Mouse (Mus musculus) frontal cortex, postnatal 25 days (tissue): ENCODE data around the gene Omp.

Source experiments
- DNase-seq, 2 experiments: peaks; one replicate each; pipeline ENCODE4 v3.0.0; 2022; ENCODE audit warnings: low spot score in 2 of 2

Gene Omp

DNA sequence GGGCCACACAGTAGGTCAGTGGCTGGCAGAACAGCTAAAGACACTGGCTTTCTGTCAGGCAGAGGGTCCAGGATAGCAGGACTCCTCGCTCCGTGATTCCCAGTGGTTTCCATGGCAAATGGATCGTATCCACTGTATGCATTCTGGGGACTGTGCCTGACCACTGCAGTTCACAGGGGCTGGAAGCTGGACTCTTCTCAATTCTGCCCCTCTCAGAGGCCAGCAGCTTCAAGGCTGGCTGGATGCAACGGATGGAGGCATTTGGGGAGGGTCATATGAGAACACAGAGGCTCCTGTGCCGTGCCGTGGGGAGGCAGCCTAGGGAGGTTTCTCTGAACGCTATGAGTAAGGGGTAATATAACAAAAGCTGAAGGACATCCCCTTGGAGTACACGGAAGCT, 3.1 kb downstream of the Omp start:
- no peak for DNase-seq

DNA sequence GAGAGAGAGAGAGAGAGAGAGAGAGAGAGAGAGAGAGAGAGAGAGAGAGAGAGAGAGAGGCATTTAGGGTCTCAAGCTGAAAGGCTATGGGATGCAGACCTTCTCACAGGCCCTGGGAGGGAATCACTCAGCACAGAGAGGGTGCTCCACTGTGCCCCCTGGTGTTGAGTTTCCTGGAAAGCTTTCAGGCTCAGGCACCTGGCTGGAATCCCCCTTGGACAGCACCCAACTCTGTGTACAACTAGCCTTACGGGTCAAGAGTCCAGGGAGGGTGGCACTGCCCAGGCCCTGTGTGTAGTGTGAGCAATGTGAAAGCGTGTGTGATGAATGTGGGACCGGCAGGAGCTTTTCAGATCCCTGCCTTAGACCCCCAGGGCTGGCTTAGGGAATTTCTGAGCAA, 4.1 kb downstream of the Omp start:
- DNase-seq, result no peak

DNA sequence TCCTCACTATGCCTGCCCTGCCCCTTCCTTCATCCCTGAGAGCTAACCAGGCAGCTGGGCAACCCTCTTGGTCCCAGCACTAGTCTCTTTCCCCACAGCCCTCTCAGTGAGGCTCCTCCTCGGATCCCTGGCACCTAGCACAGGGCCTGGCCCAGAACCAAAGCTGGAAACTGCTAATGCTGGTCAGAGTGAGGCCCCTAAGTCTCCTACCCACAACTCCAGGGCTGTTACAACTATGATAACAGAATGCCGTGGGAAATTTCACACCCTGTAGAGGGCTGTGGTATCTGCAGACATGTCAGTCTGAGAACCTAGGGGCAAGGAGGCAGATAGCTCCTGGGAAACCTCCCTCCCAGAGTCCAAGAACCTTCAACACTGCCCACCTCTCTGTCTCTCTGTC, 4.7 kb downstream of the Omp start:
- DNase-seq, result no peak

DNA sequence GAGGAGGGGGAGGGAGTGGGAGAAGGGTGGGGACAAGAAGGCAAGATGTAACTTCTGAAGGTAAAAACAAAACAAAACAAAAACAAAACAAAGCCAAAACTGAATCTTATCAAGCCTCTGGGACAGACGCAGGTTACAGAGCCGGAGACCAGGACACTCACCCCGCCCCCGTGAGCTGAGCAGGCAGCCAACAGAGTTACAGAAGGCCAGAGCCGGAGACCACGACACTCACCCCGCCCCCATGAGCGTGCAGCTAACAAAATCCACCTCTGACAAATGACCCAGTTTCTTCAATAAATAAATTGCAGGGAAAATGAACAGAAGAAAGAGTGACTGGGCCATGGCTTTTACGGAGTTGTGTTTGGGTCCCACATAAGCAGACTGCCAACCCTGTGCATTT, 6.1 kb downstream of the Omp start:
- no peak for DNase-seq

DNA sequence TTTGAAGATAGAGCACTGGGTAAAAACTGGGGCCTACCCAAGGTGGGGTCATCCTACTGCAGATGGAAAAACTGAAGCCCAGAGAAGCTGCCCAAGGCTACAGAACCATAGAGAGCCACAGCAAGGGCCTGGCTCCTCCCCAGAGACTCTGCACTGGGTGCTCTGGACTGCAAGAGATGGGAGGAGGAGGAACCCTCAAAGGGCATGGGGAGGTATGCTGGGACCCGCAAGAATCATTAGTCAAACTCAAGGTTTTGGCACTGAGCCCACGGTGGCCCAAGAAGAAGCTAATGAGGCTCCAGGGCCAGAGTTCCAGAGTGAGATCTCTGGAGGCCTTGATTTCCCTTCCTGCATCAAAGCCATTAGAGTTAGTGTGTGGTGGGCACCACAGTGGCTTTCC, 7.3 kb downstream of the Omp start:
- DNase-seq, result no peak

GRCm38 (mm10) chr7:98137583-98137982, 7.7 kb downstream of the Omp start:
- no peak for DNase-seq

DNA sequence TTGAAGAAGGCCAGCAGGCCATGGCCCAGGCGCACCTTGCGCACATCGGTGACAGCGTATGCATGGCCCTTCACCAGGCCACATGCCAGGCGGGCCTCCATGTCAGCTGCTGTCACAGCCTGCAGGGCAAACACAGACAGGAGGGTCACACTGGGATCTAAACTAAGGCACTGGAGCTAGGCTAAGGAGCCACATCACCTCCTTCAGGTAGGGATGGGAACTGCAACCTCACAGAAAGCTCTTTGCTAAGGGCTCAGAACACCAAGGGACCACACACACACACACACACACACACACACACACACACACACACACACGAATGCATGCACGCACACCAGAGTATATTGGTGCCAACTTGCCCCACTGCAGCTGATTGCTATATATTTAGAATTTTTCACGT, 13.6 kb downstream of the Omp start:
- DNase-seq, result no peak

DNA sequence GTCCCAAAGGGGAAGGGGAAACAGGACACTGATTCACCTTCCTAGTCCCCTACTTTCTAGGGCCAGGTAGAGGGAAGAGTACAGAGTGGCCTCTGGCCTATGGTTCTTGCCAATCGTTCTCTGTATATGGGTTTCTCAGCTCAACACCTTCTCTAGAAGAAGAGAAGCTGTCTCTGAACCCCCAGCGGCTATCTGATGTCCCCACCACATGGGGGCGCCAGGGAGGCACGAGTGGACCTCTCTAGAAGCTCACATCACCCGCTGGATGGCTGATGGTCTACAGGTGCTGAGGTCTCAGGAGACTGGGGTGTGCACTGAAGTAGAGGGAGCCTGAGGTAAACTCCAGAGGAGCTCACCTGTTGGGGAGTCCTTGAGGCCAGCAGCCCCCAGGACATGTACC, 19.8 kb downstream of the Omp start:
- no peak for DNase-seq

- DNase-seq, result no peak
These were observed 20.6 kb downstream of the Omp start for GRCm38 (mm10) chr7:98124701-98125100.

GRCm38 (mm10) chr7:98121673-98122072, 23.6 kb downstream of the Omp start:
- DNase-seq, result no peak

DNA sequence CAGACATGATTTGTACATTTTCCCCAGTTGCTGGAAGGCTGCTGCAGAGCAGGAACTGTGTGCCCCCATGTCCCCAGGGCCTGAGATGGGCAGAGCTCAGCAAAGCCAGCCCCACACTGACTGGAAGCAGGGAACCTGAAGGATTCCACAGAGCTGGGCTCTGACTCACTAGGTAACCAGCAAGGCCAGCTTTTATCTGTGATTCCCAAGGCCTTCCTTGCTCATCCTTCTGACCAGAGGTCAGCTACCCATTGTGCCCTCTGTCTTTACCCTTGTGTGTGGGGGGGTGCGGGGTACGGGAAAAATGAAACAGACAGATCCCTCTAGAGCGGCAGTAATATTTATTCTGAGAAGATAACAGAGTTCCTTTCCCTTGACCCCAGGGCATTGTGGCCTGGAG, 24.1 kb downstream of the Omp start:
- no peak for DNase-seq

- DNase-seq, result peak; percentile 57 to 70
These were observed 25.0 kb downstream of the Omp start for GRCm38 (mm10) chr7:98120325-98120724.

DNA sequence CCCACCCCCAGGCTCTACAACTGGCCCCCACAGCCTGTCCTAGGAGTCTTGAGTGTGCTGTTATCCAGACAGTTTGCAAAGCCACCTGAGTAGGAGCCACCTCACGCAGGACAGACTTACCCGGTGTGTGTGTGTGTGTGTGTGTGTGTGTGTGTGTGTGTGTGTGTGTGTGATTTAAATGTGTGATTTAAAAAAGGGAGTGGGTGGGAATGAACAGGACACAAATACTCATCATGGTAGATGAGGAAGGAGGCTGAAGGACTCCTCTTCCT, 25.4 kb downstream of the Omp start:
- no peak for DNase-seq

- DNase-seq, result no peak
These were observed 25.9 kb downstream of the Omp start, which contains the start of gene Myo7a for GRCm38 (mm10) chr7:98119179-98119960. Gene Myo7a, minus strand, starts transcription at chr7:98119524.

GRCm38 (mm10) chr7:98117012-98117660, 28.2 kb downstream of the Omp start:
- DNase-seq, result no peak

- DNase-seq, result no peak
These were observed 30.6 kb downstream of the Omp start for GRCm38 (mm10) chr7:98114656-98115055.

DNA sequence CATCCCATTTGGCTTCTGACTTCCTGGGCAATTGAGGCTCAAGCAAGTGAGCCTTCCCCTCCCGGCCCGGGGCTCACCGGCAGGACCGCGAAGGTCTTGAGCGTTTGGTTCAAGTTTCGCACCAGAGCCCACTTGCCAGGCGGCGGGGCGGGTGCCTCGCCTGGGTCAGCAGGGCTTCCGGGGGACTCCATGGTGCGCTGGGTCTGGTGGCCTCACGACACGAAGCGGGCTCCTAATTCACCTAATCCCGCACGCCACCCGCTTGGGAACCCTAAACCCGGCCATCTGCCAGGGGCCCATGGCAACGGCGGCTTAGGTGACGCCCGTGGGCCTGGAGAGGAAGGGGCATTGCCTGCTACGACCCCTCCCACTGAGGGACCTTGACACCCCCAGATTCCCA, 34.1 kb downstream of the Omp start:
- no peak for DNase-seq

GRCm38 (mm10) chr7:98109771-98110170, 35.5 kb downstream of the Omp start:
- DNase-seq, result no peak

DNA sequence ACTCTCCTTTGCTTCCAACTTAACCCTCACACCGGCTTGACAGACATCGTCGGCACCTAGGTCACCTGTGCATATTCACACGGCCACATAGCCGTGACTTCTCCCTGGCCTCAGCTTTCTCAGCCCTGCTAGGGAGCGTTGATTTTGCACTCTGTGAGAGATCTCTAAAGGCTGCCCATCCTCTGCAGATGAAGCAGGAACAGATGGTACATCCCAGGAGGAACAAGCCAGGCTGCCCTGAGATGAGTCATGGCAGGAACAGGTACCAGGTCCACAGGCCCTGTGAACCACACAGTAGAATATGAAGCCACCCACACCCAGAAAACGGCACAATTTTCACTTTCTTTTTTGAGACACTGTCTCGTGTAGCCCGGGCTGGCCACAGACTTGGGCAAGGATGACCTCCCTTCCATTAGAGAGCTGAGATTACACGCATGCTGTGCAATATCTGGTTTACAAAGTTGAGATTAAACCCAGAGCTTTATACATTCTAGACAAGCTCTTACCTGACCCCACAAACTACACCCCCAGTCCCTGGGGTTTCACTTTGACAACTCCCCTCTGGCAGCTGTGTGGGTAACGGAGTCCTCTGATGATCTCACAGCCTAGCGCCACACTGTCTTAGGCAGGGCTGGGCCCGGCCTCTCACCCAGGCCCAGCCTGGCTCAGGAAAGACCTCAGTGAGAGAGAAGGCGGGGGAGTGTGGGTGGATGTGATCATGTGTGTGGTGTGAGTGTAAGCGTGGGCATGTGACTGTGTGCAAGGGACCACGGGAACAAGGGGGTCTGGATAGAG, 36.5 kb downstream of the Omp start:
- no peak for DNase-seq

DNA sequence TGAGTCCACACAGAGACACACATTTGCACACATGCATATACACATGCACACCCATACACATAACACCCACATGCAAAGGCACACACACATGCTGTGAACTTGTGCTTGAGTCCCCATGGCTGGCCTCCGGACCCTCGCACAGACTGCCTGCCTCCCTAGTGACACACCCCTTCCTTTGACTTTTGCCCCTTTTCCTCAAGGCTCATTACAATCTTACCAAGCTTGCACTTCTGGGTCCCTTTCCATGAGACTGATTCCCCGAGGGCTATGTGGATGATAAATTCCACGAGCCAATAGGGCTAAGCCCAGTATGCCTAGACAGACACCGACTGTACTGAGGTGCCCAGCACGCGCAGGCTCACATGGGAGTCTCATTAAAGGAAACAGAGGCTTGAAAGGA, 39.0 kb downstream of the Omp start:
- DNase-seq, result no peak

DNA sequence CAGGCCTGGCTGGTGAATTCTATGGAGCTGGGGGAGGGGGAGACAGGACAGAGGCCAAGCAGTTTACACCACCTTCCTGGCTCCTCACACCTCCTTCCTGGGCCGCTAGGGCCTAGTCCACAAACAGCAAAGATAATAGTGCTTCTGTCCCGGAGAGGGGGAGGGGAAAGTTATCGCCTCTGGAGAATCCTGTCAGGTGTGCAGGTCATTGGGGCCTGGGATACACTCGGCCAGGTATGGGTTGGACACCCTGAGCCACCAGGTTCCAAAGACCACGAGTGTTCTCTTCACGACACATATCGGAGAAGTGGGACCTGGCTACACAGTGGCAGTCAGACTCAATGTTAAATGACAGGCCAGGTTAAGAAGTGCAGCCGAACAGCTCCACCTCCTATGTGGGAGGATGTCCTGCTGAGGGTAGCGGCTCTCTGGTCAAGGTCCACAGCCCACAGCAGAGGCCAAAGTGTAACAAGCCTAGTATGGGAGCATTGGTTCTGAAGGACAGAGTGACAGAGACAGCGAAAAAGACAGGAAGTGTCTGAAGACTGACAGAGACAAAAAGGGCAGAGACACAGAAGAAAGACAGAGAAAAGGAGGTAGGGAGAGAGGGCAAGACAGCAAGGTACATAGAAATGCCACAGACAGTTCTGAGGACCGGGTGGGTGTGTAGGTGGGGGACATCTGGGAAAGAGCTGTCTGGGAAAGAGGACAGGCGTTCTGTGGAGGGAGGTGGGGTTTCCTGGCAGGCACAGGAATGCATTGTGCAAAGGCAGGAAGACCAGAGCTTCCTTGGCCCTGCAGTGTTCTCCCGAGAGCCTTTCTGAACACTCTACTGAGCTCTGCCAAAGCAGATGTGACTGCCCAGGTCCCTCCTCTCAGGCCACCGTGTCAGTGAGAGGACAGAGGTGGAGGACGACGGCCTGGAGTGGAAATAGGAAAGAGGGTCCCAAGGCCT, 40.5 kb downstream of the Omp start:
- no peak for DNase-seq

GRCm38 (mm10) chr7:98103942-98104292, 41.4 kb downstream of the Omp start:
- DNase-seq, result no peak
